In genomic region chr5:131321286-131321685, GRCm38 (mm10) we compare ENCODE assay signal across 30 mouse cellular contexts. TPM values are rescaled to one million over a fixed set of nuclear protein-coding genes. Genes with fewer than 3 reads are reported as not detected.
A peak's percentile ranks its signal among the peaks of the same experiment; 100 is the strongest.
DNase-seq lines count a peak whose midpoint lies in the region.
"Had no signal": no experiment of that assay in that cellular context is flagged by ENCODE, and none has a peak within 500 bp of the region (broad histone marks: within the 10 kb centered on the region; RNA-seq: fewer than 3 reads in every experiment).

No protein-coding gene starts in this region.

- H3K9me3 ChIP-seq in heart, embryonic 10.5 days, result no peaks in the 10 kb centered on the region
- H3K9me3 ChIP-seq: embryonic facial prominence, embryonic 15.5 days; forebrain, embryonic 12.5 days; forebrain, embryonic 15.5 days; heart, embryonic 12.5 days; heart, embryonic 15.5 days; hindbrain, embryonic 10.5 days; hindbrain, embryonic 13.5 days had no signal

- H3K4me1 ChIP-seq in heart, embryonic 10.5 days, result no peaks in the 10 kb centered on the region
- H3K4me1 ChIP-seq: embryonic facial prominence, embryonic 15.5 days; forebrain, embryonic 12.5 days; forebrain, embryonic 15.5 days; heart, embryonic 12.5 days; heart, embryonic 15.5 days; hindbrain, embryonic 10.5 days had no signal

- DNase-seq in heart, adult 11 months, result peak; percentile 42
- no peak for DNase-seq in heart, embryonic 10.5 days (ENCODE audit: low spot score)
- peak; percentile 36 for DNase-seq in kidney, postnatal 14 days
- DNase-seq in kidney, adult 18-20 months, result no peak
- peak; percentile 43 for DNase-seq in NIH3T3 (ENCODE audit: low read depth)
- peak; percentile 18 for DNase-seq in skeletal muscle tissue, adult 2 months (ENCODE audit: low read depth, low spot score)
- no peak for DNase-seq in frontal cortex, postnatal 36 days (ENCODE audit: low spot score in 2 of 2)
- DNase-seq: adrenal gland, adult 8-10 months; adrenal gland, postnatal 25 days; B cell, adult 2 months; cerebellum, adult 11-12 months; cerebellum, adult 8-10 months; cerebellum, postnatal 10 days; cerebellum, postnatal 36 days; embryo, embryonic 11 days; gastrocnemius, postnatal 10 days; gastrocnemius, postnatal 36 days; heart, postnatal 10 days; heart, postnatal 36 days had no signal

- no peaks in the 10 kb centered on the region for H3K36me3 ChIP-seq in heart, embryonic 10.5 days
- H3K36me3 ChIP-seq: embryonic facial prominence, embryonic 15.5 days; forebrain, embryonic 12.5 days; forebrain, embryonic 15.5 days; G1E; heart, embryonic 12.5 days; heart, embryonic 15.5 days; hindbrain, embryonic 10.5 days; hindbrain, embryonic 13.5 days had no signal

- H3K4me3 ChIP-seq in heart, embryonic 10.5 days, result no peak overlapping the region
- H3K4me3 ChIP-seq: embryonic facial prominence, embryonic 15.5 days; erythroblast, embryonic 14.5 days; forebrain, embryonic 12.5 days; forebrain, embryonic 15.5 days; heart, embryonic 12.5 days; heart, embryonic 15.5 days; hindbrain, embryonic 10.5 days; hindbrain, embryonic 13.5 days had no signal

- 60% methylated on average over 3 of the region's 3 CpGs for WGBS in heart, embryonic 10.5 days

- H3K27ac ChIP-seq in heart, embryonic 10.5 days, result no peak overlapping the region
- H3K27ac ChIP-seq: embryonic facial prominence, embryonic 15.5 days; forebrain, embryonic 12.5 days; forebrain, embryonic 15.5 days; heart, embryonic 15.5 days; hindbrain, embryonic 10.5 days; hindbrain, embryonic 13.5 days had no signal

- no peaks in the 10 kb centered on the region for H3K27me3 ChIP-seq in heart, embryonic 10.5 days (ENCODE audit: insufficient read depth, poor library complexity, severe bottlenecking)
- H3K27me3 ChIP-seq: CH12.LX; embryonic facial prominence, embryonic 15.5 days; forebrain, embryonic 12.5 days; forebrain, embryonic 15.5 days; heart, embryonic 12.5 days; heart, embryonic 15.5 days; hindbrain, embryonic 13.5 days had no signal

RNA-seq across cellular contexts. Expression of gene Galnt17, which starts 13.0 kb away (rescaled TPM):
- 0.89 and 0.95 TPM in 2 replicates for polyA plus RNA-seq in heart, embryonic 10.5 days (2016; fragmentation: Nextera tagmentation; extraction: Ambion mirVana)
- polyA plus RNA-seq: erythroblast, embryonic 14.5 days; G1E; inflammation-experienced regulatory T-cells, adult 6 months had no signal

Comparison
In these comparisons a context has a peak if more than half of its experiments do, and no peak if none do; other contexts are left out.
1. DNase-seq: peak in heart, adult 11 months (single experiment), kidney, postnatal 14 days (single experiment), NIH3T3 (single experiment) and skeletal muscle tissue, adult 2 months (single experiment); none in heart, embryonic 10.5 days (single experiment), kidney, adult 18-20 months (single experiment) and frontal cortex, postnatal 36 days (0 of 2).